Mouse (Mus musculus): ENCODE measurements around the gene Shc1. TPM values are rescaled to one million over a fixed set of nuclear protein-coding genes. Genes with fewer than 3 reads are reported as not detected.
A peak's percentile ranks its signal among the peaks of the same experiment; 100 is the strongest.

The Shc1 gene
- polyA plus RNA-seq, 1 experiment from 2014 or later = 20.0 TPM

DNA sequence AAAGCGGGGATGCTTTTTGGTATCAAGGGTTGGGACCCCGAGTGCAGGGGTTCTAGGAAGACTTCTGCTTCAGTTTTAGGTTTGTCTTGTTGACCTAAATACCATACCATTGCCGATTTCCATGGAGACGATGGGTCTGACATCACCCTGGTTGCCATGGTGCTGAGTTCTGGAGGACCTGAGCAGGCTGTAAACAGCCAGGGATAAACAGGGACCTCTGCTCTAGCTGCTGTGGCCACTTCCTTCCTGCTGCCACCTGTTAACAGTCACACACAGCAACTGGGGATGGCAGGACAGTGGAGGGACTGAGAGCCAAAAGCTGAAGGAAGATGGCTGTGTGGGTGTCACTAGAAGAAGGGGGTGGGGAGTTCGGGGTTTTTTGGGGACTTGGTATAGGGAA lies 19.0 kb downstream of the Shc1 start:
- peak overlapping the region; percentile 33 for H3K4me3 ChIP-seq
- H3K27me3 ChIP-seq = no peaks in the 10 kb centered on the region
- H3K27ac ChIP-seq (replicated peaks) = peak overlapping the region; percentile 46; the same call in 1 of the 2 replicates
- peaks cover 20% of the 10 kb centered on the region for H3K4me1 ChIP-seq (replicated peaks)
- H3K4me2 ChIP-seq = peak overlapping the region; percentile 49
- ATAC-seq (ENCODE audit: low FRiP score, low read depth) = no peak
- 24% methylated on average over 5 of the region's 5 CpGs for WGBS
- peaks cover 26% of the 10 kb centered on the region for H3K36me3 ChIP-seq
- no peak overlapping the region for H3K9ac ChIP-seq
- no peaks in the 10 kb centered on the region for H3K9me3 ChIP-seq

DNA sequence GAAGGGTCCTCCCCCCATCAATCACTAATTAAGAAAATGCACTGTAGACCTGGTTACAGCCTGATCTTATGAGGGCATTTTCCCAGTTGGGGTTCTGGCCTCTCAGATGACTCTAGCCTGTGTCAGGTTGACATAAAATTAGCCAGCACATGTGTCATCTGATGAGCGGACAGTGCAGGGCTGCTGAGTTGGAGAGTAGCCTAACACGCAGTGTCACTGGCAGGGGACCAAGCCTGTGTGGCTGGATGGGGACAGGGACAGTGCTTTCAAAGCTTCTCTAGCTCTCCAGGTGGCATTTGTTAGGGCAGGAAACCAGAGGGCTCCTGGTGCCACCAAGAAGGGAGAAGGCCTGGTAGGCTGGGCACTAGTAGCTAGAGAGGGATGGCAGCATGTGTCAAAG lies 22.4 kb downstream of the Shc1 start:
- Histone ChIP-seq H3K9ac (no peak overlapping the region), H3K9me3 (no peaks in the 10 kb centered on the region), H3K27ac (replicated peaks) (no peak overlapping the region), H3K4me2 (no peak overlapping the region), H3K4me3 (no peak overlapping the region), H3K36me3 (no peaks in the 10 kb centered on the region), H3K4me1 (replicated peaks) (peaks cover 16% of the 10 kb centered on the region), H3K27me3 (no peaks in the 10 kb centered on the region)
- no peak for ATAC-seq (ENCODE audit: low FRiP score, low read depth)
- WGBS = 94% methylated on average over 2 of the region's 2 CpGs

DNA sequence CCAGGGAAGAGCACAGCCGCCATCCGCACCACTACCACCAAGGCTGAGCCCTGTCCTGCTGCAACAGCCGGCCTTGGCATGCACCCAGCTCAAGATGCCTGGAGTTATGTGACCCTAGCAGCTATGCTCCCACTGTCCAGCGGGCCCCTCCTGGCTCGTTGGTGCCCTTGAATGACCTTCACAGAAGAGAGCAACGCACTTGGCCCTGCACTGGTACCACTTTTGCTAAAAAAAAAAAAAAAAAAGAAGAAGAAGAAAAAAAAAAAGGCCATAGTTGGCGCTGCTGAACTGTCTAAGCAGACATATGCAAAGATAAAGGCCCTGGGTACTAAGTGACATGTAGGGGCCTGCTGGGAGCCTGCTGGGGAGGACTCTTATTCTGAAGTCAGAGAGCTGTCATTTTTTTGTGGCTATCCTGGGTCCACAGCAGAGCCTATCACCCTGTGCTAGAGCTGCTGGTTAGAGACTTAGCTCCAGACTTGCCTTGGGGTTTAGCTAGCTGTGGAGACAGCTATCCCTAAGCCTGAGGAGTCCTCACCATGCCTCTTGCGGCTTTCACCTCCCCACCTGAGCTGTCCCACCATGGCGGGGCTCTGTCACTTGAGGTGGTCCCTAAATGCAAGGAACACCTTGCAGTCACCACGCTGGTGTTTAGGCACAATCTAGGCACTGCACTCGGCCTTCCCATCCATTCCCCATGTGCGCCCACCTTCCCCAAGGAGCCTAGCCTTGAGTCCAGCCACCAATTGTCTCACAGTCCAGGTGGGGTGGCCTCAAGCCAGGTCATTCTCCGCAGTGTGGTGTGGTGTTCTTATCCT lies 30.7 kb downstream of the Shc1 start:
- no peak overlapping the region for H3K9ac ChIP-seq
- H3K36me3 ChIP-seq = no peaks in the 10 kb centered on the region
- 64% methylated on average over 13 of the region's 13 CpGs for whole genome bisulfite sequencing
- H3K4me2 ChIP-seq = no peak overlapping the region
- H3K4me3 ChIP-seq = no peak overlapping the region
- no peaks in the 10 kb centered on the region for H3K27me3 ChIP-seq
- no peak overlapping the region for H3K27ac ChIP-seq (replicated peaks)
- ATAC-seq (ENCODE audit: low FRiP score, low read depth) = 0 out of 2 replicates have a peak, but pooled peaks have one; percentile 32
- no peaks in the 10 kb centered on the region for H3K9me3 ChIP-seq
- 0 out of 2 replicates have a peak, but pooled peaks cover 7% of the 10 kb centered on the region for H3K4me1 ChIP-seq (replicated peaks)

DNA sequence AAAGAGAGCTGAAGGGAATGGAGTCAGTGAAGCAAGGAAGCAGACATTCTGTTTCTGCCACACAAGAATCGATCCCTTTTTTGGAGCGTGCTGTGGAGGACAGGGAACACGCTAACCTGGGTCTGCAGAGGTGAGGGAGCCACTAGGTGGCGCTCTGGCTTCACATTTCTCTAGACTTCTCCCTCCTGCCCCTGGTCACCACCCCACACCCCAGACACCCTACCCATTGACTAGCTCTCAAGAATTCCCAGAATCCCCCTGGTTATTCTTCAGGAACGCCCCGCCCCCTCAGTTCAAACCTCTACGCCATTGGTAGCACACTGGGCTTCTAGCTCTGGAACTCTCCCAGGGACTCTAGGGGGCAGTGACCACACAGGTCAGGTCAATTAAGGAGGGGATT lies 31.3 kb downstream of the Shc1 start:
- no peak overlapping the region for H3K27ac ChIP-seq (replicated peaks)
- no peak overlapping the region for H3K9ac ChIP-seq
- no peaks in the 10 kb centered on the region for H3K36me3 ChIP-seq
- no peak overlapping the region for H3K4me2 ChIP-seq
- no peaks in the 10 kb centered on the region for H3K27me3 ChIP-seq
- H3K4me1 ChIP-seq (replicated peaks) = 0 out of 2 replicates have a peak, but pooled peaks cover 7% of the 10 kb centered on the region
- H3K4me3 ChIP-seq = no peak overlapping the region
- ATAC-seq (ENCODE audit: low FRiP score, low read depth) = peak; percentile 72
- no peaks in the 10 kb centered on the region for H3K9me3 ChIP-seq
- 35% methylated on average over 7 of the region's 7 CpGs for WGBS

DNA sequence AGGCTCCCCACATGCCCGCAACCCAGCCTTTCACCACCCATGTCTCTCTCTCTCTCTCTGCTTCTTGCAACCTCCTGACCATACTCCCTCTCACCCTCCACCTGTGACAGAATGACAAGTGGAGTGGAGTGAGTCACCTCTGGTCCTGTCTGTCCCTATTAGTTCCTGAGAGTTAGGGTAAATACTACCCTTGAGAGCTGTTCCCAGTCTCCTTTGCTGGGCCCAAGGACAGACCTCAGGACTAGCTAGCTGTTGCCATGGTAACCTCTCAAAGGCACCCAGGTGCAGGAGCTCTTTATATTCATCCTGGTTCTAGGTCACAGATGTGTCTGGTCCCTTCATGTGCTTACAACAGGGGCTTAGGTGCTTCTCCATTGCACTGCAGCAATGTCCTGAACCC lies 33.7 kb downstream of the Shc1 start:
- Histone ChIP-seq H3K27ac (replicated peaks) (no peak overlapping the region), H3K9me3 (no peaks in the 10 kb centered on the region), H3K27me3 (no peaks in the 10 kb centered on the region), H3K4me1 (replicated peaks) (0 out of 2 replicates have a peak, but pooled peaks cover 7% of the 10 kb centered on the region), H3K4me2 (no peak overlapping the region), H3K9ac (no peak overlapping the region), H3K4me3 (no peak overlapping the region), H3K36me3 (no peaks in the 10 kb centered on the region)
- WGBS = 93% methylated on average over 1 of the region's 1 CpGs
- ATAC-seq (ENCODE audit: low FRiP score, low read depth) = no peak

DNA sequence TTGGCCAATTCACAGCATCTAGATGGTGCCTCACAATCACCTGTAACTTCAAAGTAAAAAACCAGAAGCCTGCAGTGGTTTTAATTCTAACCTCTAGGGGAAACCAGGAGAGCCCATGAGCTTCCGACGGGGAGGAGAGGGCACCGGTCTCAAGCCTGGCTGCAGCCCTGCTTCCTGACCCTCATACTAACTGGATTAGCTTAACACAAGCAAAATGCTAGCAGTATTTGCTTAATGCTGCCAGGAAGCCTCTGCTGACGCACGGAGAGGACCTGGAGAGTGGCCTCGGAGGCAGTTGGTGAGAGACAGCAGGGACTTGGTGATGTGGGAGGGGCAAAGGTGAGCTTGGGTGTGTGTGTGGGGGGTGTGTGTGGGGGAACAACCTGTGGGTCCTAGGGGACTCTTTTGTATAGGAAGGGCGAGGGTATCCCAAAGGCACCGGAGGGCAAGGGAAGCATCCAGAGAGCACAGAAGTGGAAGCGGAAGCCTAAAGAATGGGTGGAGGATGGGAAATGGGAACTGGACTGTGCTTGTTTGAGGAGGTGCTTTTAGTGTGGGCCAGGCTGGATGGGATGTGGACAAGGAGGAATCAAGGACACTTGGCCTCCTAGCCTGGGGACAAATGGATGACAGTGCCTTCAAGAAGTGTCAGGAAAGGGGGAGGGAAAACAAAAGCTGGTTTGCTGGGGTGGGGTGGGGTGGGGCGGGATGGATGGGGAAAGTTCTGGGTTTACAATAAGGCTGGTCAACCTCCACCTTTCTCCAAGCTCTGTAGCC lies 36.3 kb downstream of the Shc1 start, which contains the start of gene Pmvk:
Gene Pmvk (plus strand): TSS at position 141 of the 777 bp plus-strand sequence.
- ATAC-seq (ENCODE audit: low FRiP score, low read depth) = no peak
- H3K4me3 ChIP-seq = no peak within 1 kb of the TSS
- no peak within 1 kb of the TSS for H3K4me2 ChIP-seq
- no peak within 1 kb of the TSS for H3K9ac ChIP-seq
- no peak within 1 kb of the TSS for H3K27ac ChIP-seq (replicated peaks)
- H3K27me3 ChIP-seq = no peaks in the 10 kb centered on the region
- no peaks in the 10 kb centered on the region for H3K9me3 ChIP-seq
- peaks cover 13% of the 10 kb centered on the region for H3K4me1 ChIP-seq (replicated peaks)
- H3K36me3 ChIP-seq = no peaks in the 10 kb centered on the region
- 70% methylated on average over 9 of the region's 10 CpGs for WGBS

DNA sequence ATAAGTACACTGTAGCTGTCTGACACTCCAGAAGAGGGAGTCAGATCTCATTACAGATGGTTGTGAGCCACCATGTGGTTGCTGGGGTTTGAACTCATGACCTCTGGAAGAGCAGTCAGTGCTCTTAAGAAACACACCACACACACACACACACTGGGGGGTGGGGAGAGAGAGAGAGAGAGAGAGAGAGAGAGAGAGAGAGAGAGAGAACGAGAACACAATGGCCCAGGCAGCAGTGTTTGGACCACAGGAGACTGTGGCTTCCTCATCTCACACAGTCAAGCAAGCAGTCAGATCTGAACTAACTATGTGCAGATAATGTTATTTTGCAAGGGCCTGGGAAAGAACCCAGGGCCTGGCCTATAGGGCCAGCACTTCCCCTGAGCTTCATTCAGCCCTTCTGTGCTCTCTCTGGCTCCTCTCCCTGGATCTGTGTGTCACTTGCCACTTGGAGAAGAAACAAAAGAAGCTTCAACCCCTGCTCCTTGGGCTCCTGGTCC lies 37.6 kb downstream of the Shc1 start:
- no peak for ATAC-seq (ENCODE audit: low FRiP score, low read depth)
- Histone ChIP-seq H3K4me1 (replicated peaks) (peaks cover 26% of the 10 kb centered on the region), H3K4me3 (no peak overlapping the region), H3K9me3 (no peaks in the 10 kb centered on the region), H3K9ac (no peak overlapping the region), H3K27ac (replicated peaks) (no peak overlapping the region), H3K4me2 (no peak overlapping the region), H3K27me3 (no peaks in the 10 kb centered on the region), H3K36me3 (no peaks in the 10 kb centered on the region)
- 45% methylated on average over 1 of the region's 1 CpGs for whole genome bisulfite sequencing

DNA sequence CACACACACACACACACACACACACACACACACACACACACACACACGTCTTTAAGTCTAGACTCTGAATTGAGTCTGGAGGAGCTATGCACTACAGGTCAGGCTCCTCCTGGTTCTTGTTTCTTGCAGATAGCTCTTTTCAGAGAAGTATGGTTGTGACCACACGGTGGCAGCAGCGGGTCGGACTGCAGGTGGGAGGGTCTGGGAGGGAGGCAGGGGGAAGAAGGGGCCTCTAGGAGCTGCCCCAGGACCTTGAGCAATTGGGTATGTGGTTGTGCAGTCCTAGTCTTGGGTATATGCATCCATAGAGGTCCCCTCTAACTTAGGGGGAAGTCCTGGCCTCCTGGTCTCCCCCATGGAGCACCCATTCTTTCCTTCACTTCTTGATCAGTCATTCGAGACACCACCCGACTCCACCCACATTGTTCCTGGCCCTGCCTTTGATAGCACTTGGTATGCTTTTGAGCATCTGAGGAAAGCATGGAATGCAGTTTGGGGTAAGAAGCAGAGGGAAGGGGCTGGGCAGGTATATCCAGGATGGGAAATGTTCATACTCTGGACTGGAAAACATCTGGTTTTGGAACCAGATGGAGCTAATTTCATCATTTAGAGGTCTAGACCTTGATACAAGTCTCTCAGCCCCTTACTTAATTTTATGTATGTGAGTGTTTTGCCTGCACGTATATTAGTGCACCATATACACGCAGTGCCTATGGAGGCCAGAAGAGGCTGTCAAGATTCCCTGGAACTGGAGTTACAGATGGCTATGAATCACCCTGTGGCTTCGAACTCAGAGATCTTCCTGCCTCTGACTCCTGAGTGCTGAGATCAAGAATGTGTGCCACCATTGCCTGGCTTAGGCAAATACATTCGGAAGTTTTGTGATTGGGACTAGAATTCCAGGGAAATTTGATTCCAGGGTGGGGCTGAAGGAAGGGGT lies 38.8 kb downstream of the Shc1 start:
- Histone ChIP-seq H3K4me1 (replicated peaks) (peaks cover 21% of the 10 kb centered on the region), H3K9ac (no peak overlapping the region), H3K36me3 (peaks cover 3% of the 10 kb centered on the region; the same call in 1 of the 2 replicates), H3K4me3 (no peak overlapping the region), H3K27me3 (no peaks in the 10 kb centered on the region), H3K27ac (replicated peaks) (no peak overlapping the region), H3K9me3 (no peaks in the 10 kb centered on the region), H3K4me2 (no peak overlapping the region)
- WGBS = 35% methylated on average over 10 of the region's 10 CpGs
- no peak for ATAC-seq (ENCODE audit: low FRiP score, low read depth)

DNA sequence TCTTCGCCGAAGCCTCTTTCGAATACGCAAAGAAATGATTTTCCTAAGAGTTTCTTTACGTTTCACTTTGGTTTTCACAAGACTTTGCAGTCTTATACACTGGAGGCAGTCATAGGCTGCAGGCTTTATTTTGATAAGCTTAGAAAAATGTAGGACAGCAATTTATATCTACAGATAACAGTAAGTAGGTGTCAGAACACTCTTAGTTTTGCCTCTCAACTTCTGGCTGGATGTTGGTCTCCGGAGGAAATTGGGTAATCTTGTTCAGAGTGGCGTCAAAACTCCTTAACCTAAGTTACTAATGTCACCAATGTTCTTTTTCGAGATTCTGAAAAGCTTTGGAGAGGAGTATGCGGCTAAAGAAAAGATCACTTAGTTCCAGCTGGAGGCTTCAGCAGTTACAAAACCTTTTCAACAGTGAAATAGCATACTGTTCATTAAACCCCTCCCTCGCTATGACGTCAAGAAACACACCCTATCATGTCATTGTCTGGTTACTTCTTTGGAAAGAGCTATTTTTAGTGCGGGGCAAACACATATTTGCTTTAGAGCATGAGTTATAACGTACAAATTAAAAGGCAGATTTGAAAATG lies 40.2 kb downstream of the Shc1 start:
- H3K4me1 ChIP-seq (replicated peaks) = peaks cover 18% of the 10 kb centered on the region
- H3K9ac ChIP-seq = no peak overlapping the region
- peak overlapping the region; percentile 54 for H3K4me2 ChIP-seq
- peaks cover 6% of the 10 kb centered on the region; the same call in 1 of the 2 replicates for H3K36me3 ChIP-seq
- WGBS = 51% methylated on average over 13 of the region's 13 CpGs
- H3K27me3 ChIP-seq = no peaks in the 10 kb centered on the region
- peak overlapping the region; percentile 89 for H3K27ac ChIP-seq (replicated peaks)
- H3K4me3 ChIP-seq = peak overlapping the region; percentile 58
- no peaks in the 10 kb centered on the region for H3K9me3 ChIP-seq
- ATAC-seq (ENCODE audit: low FRiP score, low read depth) = peak; percentile 64

DNA sequence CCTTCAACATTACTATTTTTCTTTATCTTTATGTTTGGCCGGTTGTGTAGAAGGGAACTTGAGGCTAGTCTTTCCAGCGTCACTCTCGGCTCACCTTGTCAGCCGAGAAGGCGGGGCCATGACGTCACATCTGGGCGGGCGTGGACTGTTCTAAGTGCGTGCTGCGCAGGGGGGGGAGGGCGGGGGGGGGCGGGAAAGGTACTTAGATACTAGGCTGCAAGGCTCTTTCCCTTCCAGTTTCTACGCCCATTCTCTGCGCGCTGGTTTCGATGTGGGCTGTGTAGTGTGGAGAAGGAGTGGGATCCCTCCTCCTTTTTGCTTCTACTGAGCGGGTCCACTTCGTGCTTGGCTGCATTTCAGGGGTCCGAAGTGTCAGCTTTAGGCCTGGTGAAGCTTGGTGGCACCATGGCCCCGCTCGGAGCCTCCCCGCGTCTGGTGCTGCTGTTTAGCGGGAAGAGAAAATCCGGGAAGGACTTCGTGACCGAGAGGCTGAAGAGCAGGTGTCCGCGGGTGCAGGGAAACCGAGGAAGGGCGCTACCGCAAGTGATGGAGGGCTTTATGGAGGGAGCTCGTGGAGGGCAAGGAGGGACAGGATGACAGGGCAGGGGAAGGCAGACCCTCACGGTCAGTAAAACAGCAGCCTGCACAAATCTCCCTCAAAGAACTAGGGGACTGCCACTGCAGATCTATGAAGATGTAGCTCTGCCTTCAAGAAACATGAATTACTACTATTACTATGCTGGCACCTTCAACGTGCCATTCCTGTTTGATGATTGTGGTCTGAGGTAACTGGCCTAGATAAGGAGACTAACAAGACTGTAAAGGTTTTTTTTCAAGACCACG lies 40.9 kb downstream of the Shc1 start:
- ATAC-seq (ENCODE audit: low FRiP score, low read depth) = peak; percentile 92
- H3K4me1 ChIP-seq (replicated peaks) = peaks cover 18% of the 10 kb centered on the region
- peaks cover 6% of the 10 kb centered on the region; the same call in 1 of the 2 replicates for H3K36me3 ChIP-seq
- peak overlapping the region; percentile 89 for H3K27ac ChIP-seq (replicated peaks)
- no peaks in the 10 kb centered on the region for H3K27me3 ChIP-seq
- 1% methylated on average over 36 of the region's 36 CpGs for WGBS
- H3K4me3 ChIP-seq = peak overlapping the region; percentile 58
- no peaks in the 10 kb centered on the region for H3K9me3 ChIP-seq
- H3K9ac ChIP-seq = peak overlapping the region; percentile 60
- H3K4me2 ChIP-seq = peak overlapping the region; percentile 54

All from hindbrain, embryonic 15.5 days (tissue).